Mouse (Mus musculus) right cerebral cortex, adult 18-20 months (tissue): ENCODE measurements around the gene Sort1.
"Not testable (repeated sequence)": the region's sequence is repeated elsewhere in the genome, so short reads cannot be mapped to it uniquely, and the experiment has no call there.

Experiments used
- DNase-seq: peaks from one replicate; pipeline ENCODE4 v3.0.0; 2022; ENCODE audit warnings: mixed read lengths

Sort1 gene

GRCm38 (mm10) chr3:108283781-108284601, at the start of gene Sort1:
TSS of gene Sort1 (plus strand) at chr3:108284082.
- DNase-seq = peak; percentile 95

GRCm38 (mm10) chr3:108237474-108238102, 46.3 kb upstream of the Sort1 start:
- not testable (repeated sequence) for DNase-seq

GRCm38 (mm10) chr3:108241243-108241839, 42.5 kb upstream of the Sort1 start:
- DNase-seq = no peak

- no peak for DNase-seq
Observed at GRCm38 (mm10) chr3:108246857-108247256, 37.0 kb upstream of the Sort1 start.

GRCm38 (mm10) chr3:108256719-108257637, 26.9 kb upstream of the Sort1 start, which contains the start of gene Psma5:
TSS of gene Psma5 (plus strand) at chr3:108256926.
- peak; percentile 96 for DNase-seq

- DNase-seq = no peak
Observed at GRCm38 (mm10) chr3:108257831-108258500, 25.9 kb upstream of the Sort1 start.

- no peak for DNase-seq
Observed at GRCm38 (mm10) chr3:108259319-108259718, 24.6 kb upstream of the Sort1 start.

- DNase-seq = not testable (repeated sequence)
Observed at GRCm38 (mm10) chr3:108279495-108279894, 4.4 kb upstream of the Sort1 start.

- DNase-seq = no peak
Observed at GRCm38 (mm10) chr3:108282401-108283240, 1.3 kb upstream of the Sort1 start.

- DNase-seq = no peak
Observed at GRCm38 (mm10) chr3:108283241-108283561, 681 bp upstream of the Sort1 start.

- no peak for DNase-seq
Observed at GRCm38 (mm10) chr3:108285078-108285711, 1.3 kb downstream of the Sort1 start.

- DNase-seq = no peak
Observed at GRCm38 (mm10) chr3:108286671-108287439, 3.0 kb downstream of the Sort1 start.

- DNase-seq = no peak
Observed at GRCm38 (mm10) chr3:108287811-108288805, 4.2 kb downstream of the Sort1 start.

GRCm38 (mm10) chr3:108289311-108290130, 5.6 kb downstream of the Sort1 start:
- DNase-seq = no peak

- DNase-seq = no peak
Observed at GRCm38 (mm10) chr3:108291036-108291799, 7.3 kb downstream of the Sort1 start.

- no peak for DNase-seq
Observed at GRCm38 (mm10) chr3:108294398-108294797, 10.5 kb downstream of the Sort1 start.
